Mouse (Mus musculus) granulocyte monocyte progenitor cell, adult 5-6 weeks (primary cell): ENCODE data around the gene Olfr914. TPM values are rescaled to one million over a fixed set of nuclear protein-coding genes. Genes with fewer than 3 reads are reported as not detected.

Experiments
- ATAC-seq: replicated peaks from 2 replicates; pipeline ENCODE4 v1.8.0; 2016; ENCODE audit warnings: mild to moderate bottlenecking, moderate TSS enrichment, inconsistent platforms; ENCODE audit not compliant: poor library complexity, severe bottlenecking
- total RNA-seq, 2 experiments: library from RNA; stranded (forward) in 1 of 2; stranded (reverse) in 1 of 2; fragments of 200-712, 200-1000 nt in 1 of 2; fragments of >200 nt in 1 of 2; fragmentation: Nextera tagmentation in 1 of 2; gene quantifications; 2 replicates each; pipeline ENCODE4 v1.2.3; 2014 to 2017

Gene Olfr914
- total RNA-seq (2014; fragmentation: Nextera tagmentation), result not detected in 2 replicates
- not detected in 2 replicates for total RNA-seq (2017)

GRCm38 (mm10) chr9:38604802-38605201, at the start of gene Olfr914:
Olfr914 (plus strand) TSS chr9:38605102.
- no peak for ATAC-seq

GRCm38 (mm10) chr9:38579878-38580277, 25.0 kb upstream of the Olfr914 start, which contains the start of gene Olfr912:
Olfr912 (plus strand) TSS chr9:38580178.
- ATAC-seq, result no peak

- no peak for ATAC-seq
These were observed 13.8 kb upstream of the Olfr914 start for GRCm38 (mm10) chr9:38591056-38591455.

GRCm38 (mm10) chr9:38592459-38592858, 12.4 kb upstream of the Olfr914 start, which contains the start of gene Olfr913:
Olfr913 (plus strand) TSS chr9:38592759.
- no peak for ATAC-seq

GRCm38 (mm10) chr9:38632406-38632805, 27.5 kb downstream of the Olfr914 start:
- ATAC-seq, result no peak

- ATAC-seq, result no peak
These were observed 54.9 kb downstream of the Olfr914 start, which contains the start of gene Olfr916 for GRCm38 (mm10) chr9:38659775-38660174. Olfr916 (minus strand) TSS chr9:38659875.

Other genes starting within 250 kb of the Olfr914 start
- gene Olfr250, start 238.2 kb upstream of the Olfr914 start, total RNA-seq (2014; fragmentation: Nextera tagmentation), result not detected in 2 replicates
- not detected in 2 replicates for gene Olfr250, start 238.2 kb upstream of the Olfr914 start, total RNA-seq (2017)
- gene Olfr251, start 228.0 kb upstream of the Olfr914 start, total RNA-seq (2014; fragmentation: Nextera tagmentation), result not detected in 2 replicates
- not detected in 2 replicates for gene Olfr251, start 228.0 kb upstream of the Olfr914 start, total RNA-seq (2017)
- gene Olfr147, start 203.4 kb upstream of the Olfr914 start, total RNA-seq (2014; fragmentation: Nextera tagmentation), result not detected in 2 replicates
- gene Olfr147, start 203.4 kb upstream of the Olfr914 start, total RNA-seq (2017), result not detected in 2 replicates
- gene Olfr901, start 175.6 kb upstream of the Olfr914 start, total RNA-seq (2014; fragmentation: Nextera tagmentation), result not detected in 2 replicates
- gene Olfr901, start 175.6 kb upstream of the Olfr914 start, total RNA-seq (2017), result not detected in 2 replicates
- not detected in 2 replicates for gene Olfr902, start 157.4 kb upstream of the Olfr914 start, total RNA-seq (2014; fragmentation: Nextera tagmentation)
- not detected in 2 replicates for gene Olfr902, start 157.4 kb upstream of the Olfr914 start, total RNA-seq (2017)
- not detected in 2 replicates for gene Olfr904, start 142.0 kb upstream of the Olfr914 start, total RNA-seq (2014; fragmentation: Nextera tagmentation)
- gene Olfr904, start 142.0 kb upstream of the Olfr914 start, total RNA-seq (2017), result not detected in 2 replicates
- gene Olfr905, start 134.0 kb upstream of the Olfr914 start, total RNA-seq (2014; fragmentation: Nextera tagmentation), result not detected in 2 replicates
- not detected in 2 replicates for gene Olfr905, start 134.0 kb upstream of the Olfr914 start, total RNA-seq (2017)
- gene Olfr906, start 118.0 kb upstream of the Olfr914 start, total RNA-seq (2014; fragmentation: Nextera tagmentation), result not detected in 2 replicates
- gene Olfr906, start 118.0 kb upstream of the Olfr914 start, total RNA-seq (2017), result not detected in 2 replicates
- gene Olfr907, start 109.3 kb upstream of the Olfr914 start, total RNA-seq (2014; fragmentation: Nextera tagmentation), result not detected in 2 replicates
- not detected in 2 replicates for gene Olfr907, start 109.3 kb upstream of the Olfr914 start, total RNA-seq (2017)
- not detected in 2 replicates for gene Olfr911-ps1, start 83.5 kb upstream of the Olfr914 start, total RNA-seq (2014; fragmentation: Nextera tagmentation)
- not detected in 2 replicates for gene Olfr911-ps1, start 83.5 kb upstream of the Olfr914 start, total RNA-seq (2017)
- gene Olfr910, start 67.3 kb upstream of the Olfr914 start, total RNA-seq (2014; fragmentation: Nextera tagmentation), result not detected in 2 replicates
- gene Olfr910, start 67.3 kb upstream of the Olfr914 start, total RNA-seq (2017), result not detected in 2 replicates
- not detected in 2 replicates for gene Olfr912, start 24.9 kb upstream of the Olfr914 start, total RNA-seq (2014; fragmentation: Nextera tagmentation)
- gene Olfr912, start 24.9 kb upstream of the Olfr914 start, total RNA-seq (2017), result not detected in 2 replicates
- gene Olfr913, start 12.3 kb upstream of the Olfr914 start, total RNA-seq (2014; fragmentation: Nextera tagmentation), result not detected in 2 replicates
- gene Olfr913, start 12.3 kb upstream of the Olfr914 start, total RNA-seq (2017), result not detected in 2 replicates
- not detected in 2 replicates for gene Olfr916, start 54.8 kb downstream of the Olfr914 start, total RNA-seq (2014; fragmentation: Nextera tagmentation)
- gene Olfr916, start 54.8 kb downstream of the Olfr914 start, total RNA-seq (2017), result not detected in 2 replicates
- gene Olfr917, start 60.7 kb downstream of the Olfr914 start, total RNA-seq (2014; fragmentation: Nextera tagmentation), result not detected in 2 replicates
- gene Olfr917, start 60.7 kb downstream of the Olfr914 start, total RNA-seq (2017), result not detected in 2 replicates
- gene Olfr918, start 69.5 kb downstream of the Olfr914 start, total RNA-seq (2014; fragmentation: Nextera tagmentation), result not detected in 2 replicates
- gene Olfr918, start 69.5 kb downstream of the Olfr914 start, total RNA-seq (2017), result not detected in 2 replicates
- gene Olfr919, start 98.6 kb downstream of the Olfr914 start, total RNA-seq (2014; fragmentation: Nextera tagmentation), result not detected in 2 replicates
- not detected in 2 replicates for gene Olfr919, start 98.6 kb downstream of the Olfr914 start, total RNA-seq (2017)
- 23.6 and 28.5 TPM in 2 replicates for gene Vwa5a, start 113.2 kb downstream of the Olfr914 start, total RNA-seq (2014; fragmentation: Nextera tagmentation)
- gene Vwa5a, start 113.2 kb downstream of the Olfr914 start, total RNA-seq (2017), result 35.2 and 37.1 TPM in 2 replicates
- not detected in 2 replicates for gene Olfr920, start 147.2 kb downstream of the Olfr914 start, total RNA-seq (2014; fragmentation: Nextera tagmentation)
- gene Olfr920, start 147.2 kb downstream of the Olfr914 start, total RNA-seq (2017), result 0.15 and 0.17 TPM in 2 replicates
- gene Olfr921, start 168.0 kb downstream of the Olfr914 start, total RNA-seq (2014; fragmentation: Nextera tagmentation), result not detected in 2 replicates
- gene Olfr921, start 168.0 kb downstream of the Olfr914 start, total RNA-seq (2017), result not detected in 2 replicates
- not detected in 2 replicates for gene Olfr922, start 209.5 kb downstream of the Olfr914 start, total RNA-seq (2014; fragmentation: Nextera tagmentation)
- gene Olfr922, start 209.5 kb downstream of the Olfr914 start, total RNA-seq (2017), result not detected in 2 replicates
- not detected in 2 replicates for gene Olfr923, start 221.4 kb downstream of the Olfr914 start, total RNA-seq (2014; fragmentation: Nextera tagmentation)
- not detected in 2 replicates for gene Olfr923, start 221.4 kb downstream of the Olfr914 start, total RNA-seq (2017)
- not detected in 2 replicates for gene Olfr924, start 239.3 kb downstream of the Olfr914 start, total RNA-seq (2014; fragmentation: Nextera tagmentation)
- gene Olfr924, start 239.3 kb downstream of the Olfr914 start, total RNA-seq (2017), result not detected in 2 replicates
- gene Olfr26, start 250.0 kb downstream of the Olfr914 start, total RNA-seq (2014; fragmentation: Nextera tagmentation), result not detected in 2 replicates
- not detected in 2 replicates for gene Olfr26, start 250.0 kb downstream of the Olfr914 start, total RNA-seq (2017)